Mouse (Mus musculus) olfactory bulb, adult 2 months (tissue): Measurements from ENCODE around the gene Limd1. TPM values are rescaled to one million over a fixed set of nuclear protein-coding genes. Genes with fewer than 3 reads are reported as not detected.
A peak's percentile ranks its signal among the peaks of the same experiment; 100 is the strongest.
"Not testable (repeated sequence)": the region's sequence is repeated elsewhere in the genome, so short reads cannot be mapped to it uniquely, and the experiment has no call there.

Source experiments
- H3K27ac ChIP-seq: fragments of 200-500 bp; 2 replicates; pipeline ENCODE4 v1.5.1; 2012; ENCODE audit warnings: low read depth, low read length; ENCODE audit not compliant: insufficient read depth
- H3K4me1 ChIP-seq: fragments of 200-500 bp; 2 replicates; pipeline ENCODE4 v1.6.1; 2012; ENCODE audit warnings: low read length; ENCODE audit not compliant: control insufficient read depth, insufficient read depth
- H3K4me3 ChIP-seq: fragments of 200-500 bp; 2 replicates; pipeline ENCODE4 v1.5.1; 2012; ENCODE audit warnings: mild to moderate bottlenecking, low read depth, low read length, moderate library complexity; ENCODE audit not compliant: insufficient read depth
- CTCF ChIP-seq: fragments of 200-500 bp; IDR thresholded peaks from 2 replicates; pipeline ENCODE4 v1.5.1; 2012; ENCODE audit warnings: low read depth, mild to moderate bottlenecking, low read length, moderate library complexity; ENCODE audit not compliant: insufficient read depth
- POLR2A ChIP-seq: fragments of 200-500 bp; IDR thresholded peaks from 2 replicates; pipeline ENCODE4 v1.6.1; 2012; ENCODE audit warnings: mild to moderate bottlenecking, low read depth, low read length, moderate library complexity; ENCODE audit not compliant: insufficient read depth
- WGBS: fragments of 180-500 bp; shearing (Covaris S2); methylation state at CpG from one replicate; pipeline ENCODE4 v1.1.7; 2018; 5-methylcytosine and 5-hydroxymethylcytosine counted together
- polyA plus RNA-seq: library from polyadenylated mRNA; stranded (reverse); fragments of >200 nt; gene quantifications from 2 replicates; pipeline ENCODE4 v1.2.4, GENCODE M21; 2012; ENCODE audit warnings: low replicate concordance; ENCODE audit not compliant: missing spikeins, insufficient read depth, insufficient read length

Gene Limd1
- polyA plus RNA-seq, result not detected in 2 replicates

DNA sequence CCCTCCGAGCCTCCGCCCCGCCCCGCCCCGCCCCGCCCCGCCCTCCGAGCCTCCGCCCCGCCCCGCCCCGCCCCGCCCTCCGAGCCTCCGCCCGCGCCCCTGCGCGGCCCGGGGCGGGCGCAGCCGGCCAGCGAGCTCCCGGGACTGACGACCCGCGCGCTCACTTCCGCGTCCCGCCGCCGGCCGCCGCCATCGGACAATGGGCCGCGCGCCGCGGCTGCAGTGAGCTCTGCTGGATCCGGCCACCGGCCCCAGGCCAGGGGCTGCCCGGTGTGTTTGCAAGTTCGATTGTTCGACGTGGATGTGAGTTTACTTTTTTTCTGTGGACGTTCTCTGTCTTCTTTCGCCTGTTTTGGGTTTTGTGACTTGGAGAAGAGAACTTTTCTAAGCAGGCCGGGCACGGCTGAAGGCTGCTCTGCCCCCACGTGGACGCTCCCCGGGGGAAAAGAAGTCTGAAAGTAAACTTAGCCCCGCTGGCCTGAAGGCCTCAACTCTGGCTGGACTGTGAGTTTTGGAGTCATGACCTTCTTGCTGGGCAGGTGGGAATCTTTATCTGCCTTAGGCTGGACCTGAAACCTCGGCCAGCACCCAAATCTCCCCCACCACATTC is at the start of gene Limd1:
Limd1 (plus strand) TSS at position 121 of the 610 bp plus-strand sequence.
- Histone ChIP-seq H3K4me3 (peak within 1 kb of the TSS; percentile 58), H3K4me1 (peaks cover 10% of the 10 kb centered on the region), H3K27ac (no peak within 1 kb of the TSS)
- TF ChIP-seq CTCF (no peak), POLR2A (no peak)
- 2% methylated on average over 43 of the region's 57 CpGs for whole genome bisulfite sequencing

DNA sequence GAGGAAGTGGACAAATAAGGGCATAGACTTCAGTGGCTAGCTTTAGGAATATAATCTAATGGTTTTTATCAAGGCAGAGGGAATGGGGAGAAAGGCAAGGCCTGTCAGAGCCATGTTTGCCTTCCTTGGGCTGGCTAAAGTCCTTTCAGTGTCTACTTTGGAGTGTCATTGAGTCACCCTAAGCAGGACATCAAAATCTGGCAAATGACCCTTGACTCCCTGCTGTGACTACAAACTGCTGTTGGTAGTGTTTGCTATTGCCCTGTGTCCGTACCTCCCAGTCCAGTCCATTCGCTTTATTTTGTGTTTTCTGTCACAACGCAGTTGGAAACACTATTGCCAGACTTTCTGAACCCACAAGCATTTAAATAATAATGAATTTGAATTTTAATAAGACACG is 48.6 kb upstream of the Limd1 start:
- 0 out of 2 replicates have a peak, but pooled peaks cover 3% of the 10 kb centered on the region for H3K4me1 ChIP-seq
- WGBS, result 90% methylated on average over 4 of the region's 4 CpGs
- TF ChIP-seq POLR2A (no peak), CTCF (no peak)
- H3K4me3 ChIP-seq, result no peak overlapping the region
- no peak overlapping the region for H3K27ac ChIP-seq

DNA sequence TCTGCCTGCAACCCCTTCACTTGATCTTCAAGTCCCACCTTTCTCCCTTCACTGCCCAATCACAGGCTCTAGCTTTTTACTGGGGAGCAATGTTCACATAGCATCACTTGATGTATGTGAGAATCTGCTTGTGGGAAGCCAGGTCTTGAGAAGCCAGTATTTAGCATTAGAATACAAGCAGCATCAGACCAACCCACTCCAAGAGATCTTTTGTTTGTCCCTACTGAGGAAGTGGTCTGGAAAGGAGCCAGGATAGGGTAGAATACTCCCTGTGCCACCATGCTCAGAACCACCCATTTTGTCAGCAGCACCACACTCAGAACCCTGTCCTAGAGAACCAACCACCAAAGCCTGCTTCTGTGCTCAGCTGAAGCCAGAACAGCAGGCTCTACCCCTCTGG is 47.5 kb upstream of the Limd1 start:
- no peak for TF ChIP-seq POLR2A
- TF ChIP-seq CTCF, result no peak
- H3K4me1 ChIP-seq, result 0 out of 2 replicates have a peak, but pooled peaks cover 3% of the 10 kb centered on the region
- no peak overlapping the region for H3K4me3 ChIP-seq
- peak overlapping the region; percentile 46 for H3K27ac ChIP-seq

- no peak overlapping the region for H3K4me3 ChIP-seq
- peaks cover 2% of the 10 kb centered on the region; the same call in 1 of the 2 replicates for H3K4me1 ChIP-seq
- 17% methylated on average over 2 of the region's 2 CpGs for WGBS
- no peak overlapping the region for H3K27ac ChIP-seq
- TF ChIP-seq CTCF (no peak), POLR2A (no peak)
Measured at GRCm38 (mm10) chr9:123438223-123438622, 40.3 kb upstream of the Limd1 start.

GRCm38 (mm10) chr9:123440230-123441058 is 38.1 kb upstream of the Limd1 start:
- 39% methylated on average over 5 of the region's 5 CpGs for WGBS

GRCm38 (mm10) chr9:123447101-123447500 is 31.4 kb upstream of the Limd1 start:
- H3K4me1 ChIP-seq, H3K27ac ChIP-seq, H3K4me3 ChIP-seq: not testable (repeated sequence)
- WGBS, result over 99% methylated on average over 3 of the region's 3 CpGs

More at GRCm38 (mm10) chr9:123440230-123441058, 38.1 kb upstream of the Limd1 start:
- Histone ChIP-seq H3K4me3 (no peak overlapping the region), H3K4me1 (peaks cover 2% of the 10 kb centered on the region; the same call in 1 of the 2 replicates), H3K27ac (no peak overlapping the region)
- TF ChIP-seq CTCF (no peak), POLR2A (no peak)

DNA sequence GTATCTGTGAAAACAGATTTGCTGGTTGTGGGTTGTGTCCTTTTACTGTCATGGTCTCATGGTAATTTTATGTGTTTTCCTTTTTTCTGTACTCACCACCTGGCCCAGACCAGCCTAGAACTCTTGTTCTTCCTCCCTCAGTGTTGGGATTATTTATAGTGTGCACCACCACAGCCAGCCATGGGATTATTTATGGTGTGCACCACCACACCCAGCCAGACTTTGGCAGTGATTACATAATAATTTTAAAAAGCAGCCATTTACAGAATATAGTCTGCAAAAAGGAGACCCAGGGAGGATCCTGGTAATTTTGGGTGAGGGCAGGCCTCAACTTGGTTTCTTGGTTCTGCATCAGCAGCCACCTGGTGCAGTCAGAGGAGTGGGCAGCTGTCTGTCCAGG is 29.9 kb upstream of the Limd1 start:
- Histone ChIP-seq H3K4me3 (no peak overlapping the region), H3K4me1 (no peaks in the 10 kb centered on the region), H3K27ac (no peak overlapping the region)
- TF ChIP-seq CTCF (no peak), POLR2A (no peak)

- WGBS, result 43% methylated on average over 2 of the region's 2 CpGs
- Histone ChIP-seq H3K4me3 (no peak overlapping the region), H3K4me1 (no peaks in the 10 kb centered on the region), H3K27ac (no peak overlapping the region)
- TF ChIP-seq CTCF (no peak), POLR2A (no peak)
Measured at GRCm38 (mm10) chr9:123450174-123450573, 28.3 kb upstream of the Limd1 start.

- H3K4me1 ChIP-seq, result peaks cover 1% of the 10 kb centered on the region; the same call in 1 of the 2 replicates
- no peak overlapping the region for H3K4me3 ChIP-seq
- H3K27ac ChIP-seq, result no peak overlapping the region
- TF ChIP-seq POLR2A (no peak), CTCF (no peak)
- WGBS, result 84% methylated on average over 3 of the region's 3 CpGs
Measured at GRCm38 (mm10) chr9:123451772-123452171, 26.7 kb upstream of the Limd1 start.
